Mouse (Mus musculus) C2C12 (cell line): Measurements from ENCODE around the gene Retn. TPM values are rescaled to one million over a fixed set of nuclear protein-coding genes. Genes with fewer than 3 reads are reported as not detected.

ENCODE experiments used
- H3K27me3 ChIP-seq: one replicate; pipeline ENCODE4 v1.6.1; 2011; ENCODE audit not compliant: control insufficient read depth, insufficient read depth, insufficient read length
- H3K36me3 ChIP-seq: one replicate; pipeline ENCODE4 v1.6.1; 2011; ENCODE audit not compliant: control insufficient read depth, insufficient read depth
- H3K4me3 ChIP-seq: one replicate; pipeline ENCODE4 v1.5.1; 2011; ENCODE audit warnings: mild to moderate bottlenecking, control low read depth; ENCODE audit not compliant: poor library complexity, insufficient read depth, severe bottlenecking
- H3K79me2 ChIP-seq: one replicate; pipeline ENCODE4 v1.6.1; 2011; ENCODE audit not compliant: control insufficient read depth, insufficient read depth
- H3K79me3 ChIP-seq: one replicate; pipeline ENCODE4 v1.6.1; 2011; ENCODE audit warnings: low read depth, control low read depth
- H3ac ChIP-seq: one replicate; pipeline ENCODE3; 2011; ENCODE audit warnings: low read depth; ENCODE audit not compliant: control insufficient read depth, insufficient read length
- CEBPB ChIP-seq: IDR thresholded peaks from one replicate; pipeline ENCODE4 v1.6.1; 2011; ENCODE audit warnings: low read depth, mild to moderate bottlenecking, control low read depth, moderate library complexity
- CTCF ChIP-seq: IDR thresholded peaks from one replicate; pipeline ENCODE4 v1.5.1; 2011; ENCODE audit not compliant: control insufficient read depth, insufficient read depth, insufficient read length
- FOSL1 ChIP-seq: IDR thresholded peaks from one replicate; pipeline ENCODE4 v1.8.0; 2011; ENCODE audit warnings: mild to moderate bottlenecking, low read length; ENCODE audit not compliant: poor library complexity, insufficient read depth, severe bottlenecking
- MAX ChIP-seq: IDR thresholded peaks from one replicate; pipeline ENCODE4 v1.6.1; 2011; ENCODE audit warnings: mild to moderate bottlenecking, control low read depth
- MYOD1 ChIP-seq: IDR thresholded peaks from one replicate; pipeline ENCODE4 v1.6.1; 2011; ENCODE audit warnings: low read depth; ENCODE audit not compliant: control insufficient read depth, insufficient read length
- MYOG ChIP-seq: IDR thresholded peaks from one replicate; pipeline ENCODE4 v1.6.1; 2011; ENCODE audit not compliant: control insufficient read depth, insufficient read length; ENCODE audit errors: extremely low read depth
- USF1 ChIP-seq: IDR thresholded peaks from one replicate; pipeline ENCODE4 v1.6.1; 2011; ENCODE audit warnings: low read depth, mild to moderate bottlenecking, control low read depth, moderate library complexity
- polyA plus RNA-seq: library from polyadenylated mRNA; unstranded; fragments of >200 nt; fragmentation: generic; extraction: Trizol; gene quantifications from one replicate; pipeline ENCODE4 v1.2.1, GENCODE M21; 2012; ENCODE audit warnings: missing spikeins

The Retn gene
- polyA plus RNA-seq, 1 experiment, result not detected

DNA sequence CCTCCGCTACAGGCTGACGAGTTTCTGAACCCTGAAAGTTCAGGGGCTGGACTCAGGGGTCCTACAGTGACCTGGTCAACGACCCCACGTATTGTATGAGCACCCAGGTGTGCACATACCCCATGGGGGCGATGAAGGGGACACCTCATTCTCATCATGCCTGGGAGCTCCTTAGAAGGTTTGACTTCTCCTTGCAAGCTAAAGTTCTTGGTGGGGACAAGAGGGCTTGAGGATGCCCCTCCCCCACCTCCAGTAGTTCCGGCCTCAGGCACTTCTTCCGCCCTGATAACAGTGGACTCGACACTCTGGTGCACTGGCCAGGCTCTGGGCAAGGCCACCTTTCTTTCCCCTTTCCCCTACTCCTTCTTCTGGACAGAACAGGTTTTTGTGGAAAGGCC is 24.1 kb upstream of the Retn start:
- no peaks in the 10 kb centered on the region for H3K79me3 ChIP-seq
- H3K27me3 ChIP-seq, result peaks cover 15% of the 10 kb centered on the region
- H3ac ChIP-seq, result peak overlapping the region; percentile 55
- no peak for TF ChIP-seq MYOD1
- TF ChIP-seq MAX, result no peak
- TF ChIP-seq CTCF, result no peak
- TF ChIP-seq FOSL1, result no peak
- no peak for TF ChIP-seq MYOG
- TF ChIP-seq USF1, result no peak
- no peak for TF ChIP-seq CEBPB
- H3K4me3 ChIP-seq, result peak overlapping the region; percentile 34
- H3K36me3 ChIP-seq, result no peaks in the 10 kb centered on the region
- no peaks in the 10 kb centered on the region for H3K79me2 ChIP-seq

GRCm38 (mm10) chr8:3645804-3646203 is 9.8 kb upstream of the Retn start:
- Histone ChIP-seq H3K79me2 (no peaks in the 10 kb centered on the region), H3K27me3 (peaks cover 12% of the 10 kb centered on the region), H3K4me3 (no peak overlapping the region), H3K36me3 (no peaks in the 10 kb centered on the region), H3ac (no peak overlapping the region), H3K79me3 (no peaks in the 10 kb centered on the region)
- TF ChIP-seq MAX, result no peak
- no peak for TF ChIP-seq MYOD1
- TF ChIP-seq CEBPB, result no peak
- no peak for TF ChIP-seq MYOG
- TF ChIP-seq USF1, result no peak
- no peak for TF ChIP-seq FOSL1
- no peak for TF ChIP-seq CTCF

GRCm38 (mm10) chr8:3646824-3647531 is 8.6 kb upstream of the Retn start:
- Histone ChIP-seq H3ac (no peak overlapping the region), H3K79me3 (no peaks in the 10 kb centered on the region), H3K4me3 (no peak overlapping the region), H3K36me3 (no peaks in the 10 kb centered on the region), H3K27me3 (peaks cover 16% of the 10 kb centered on the region), H3K79me2 (no peaks in the 10 kb centered on the region)
- TF ChIP-seq CEBPB, result no peak
- no peak for TF ChIP-seq CTCF
- TF ChIP-seq MAX, result no peak
- no peak for TF ChIP-seq USF1
- TF ChIP-seq MYOG, result no peak
- no peak for TF ChIP-seq MYOD1
- no peak for TF ChIP-seq FOSL1

DNA sequence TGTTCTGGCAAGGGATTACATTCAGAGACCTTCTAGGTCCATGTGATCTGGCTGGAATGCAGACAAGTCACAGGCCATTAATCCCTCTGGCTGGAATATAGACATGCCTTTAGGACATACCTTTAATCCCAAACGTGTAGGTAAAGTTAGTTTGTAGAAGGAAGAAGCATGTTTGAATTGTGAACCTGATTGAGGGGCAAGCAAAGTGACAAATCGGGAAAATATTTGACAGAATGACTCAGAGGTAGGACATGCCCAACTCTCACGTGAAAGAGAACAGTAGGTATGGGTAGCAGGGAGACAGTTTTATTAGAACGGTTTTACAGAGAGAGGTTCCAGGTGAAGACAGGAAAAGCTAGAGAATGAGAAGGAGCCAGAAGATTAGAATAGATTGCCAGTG is 8.0 kb upstream of the Retn start:
- peaks cover 22% of the 10 kb centered on the region for H3K27me3 ChIP-seq
- TF ChIP-seq MYOD1 (no peak), USF1 (no peak), MYOG (no peak), CEBPB (no peak), CTCF (no peak), MAX (no peak), FOSL1 (no peak)
- no peaks in the 10 kb centered on the region for H3K79me2 ChIP-seq
- H3K36me3 ChIP-seq, result no peaks in the 10 kb centered on the region
- no peak overlapping the region for H3ac ChIP-seq
- H3K79me3 ChIP-seq, result no peaks in the 10 kb centered on the region
- no peak overlapping the region for H3K4me3 ChIP-seq

DNA sequence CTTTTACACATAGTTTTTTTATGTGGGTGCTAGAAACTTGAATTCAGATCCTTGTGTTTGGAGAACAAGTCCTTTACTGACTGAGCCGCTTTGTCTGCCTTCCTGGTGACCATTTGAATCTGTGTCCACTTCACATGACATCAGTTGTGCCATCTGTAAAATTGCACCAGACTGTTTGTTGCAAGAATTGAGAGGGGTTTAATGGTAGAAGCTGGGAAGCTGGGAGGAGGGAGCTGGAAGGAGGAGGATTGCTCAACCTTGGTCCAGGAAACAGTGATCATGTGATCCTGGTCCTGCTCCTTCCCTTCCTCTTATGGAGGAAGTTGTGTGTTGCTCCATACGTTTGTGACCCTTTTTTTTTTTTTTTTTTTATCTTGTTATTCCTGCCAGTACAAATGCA is 7.3 kb upstream of the Retn start:
- TF ChIP-seq MAX (no peak), MYOG (no peak), FOSL1 (no peak), CTCF (no peak), USF1 (no peak), MYOD1 (no peak), CEBPB (no peak)
- H3K36me3 ChIP-seq, result no peaks in the 10 kb centered on the region

More for the DNA sequence above, 7.3 kb upstream of the Retn start:
- Histone ChIP-seq H3K4me3 (no peak overlapping the region), H3K79me3 (no peaks in the 10 kb centered on the region), H3ac (no peak overlapping the region), H3K27me3 (peaks cover 22% of the 10 kb centered on the region), H3K79me2 (no peaks in the 10 kb centered on the region)
